8 mouse cellular contexts compared by ENCODE assay signal in genomic region chr11:117522879-117523519, GRCm38 (mm10). TPM values are rescaled to one million over a fixed set of nuclear protein-coding genes. Genes with fewer than 3 reads are reported as not detected.
DNase-seq lines count a peak whose midpoint lies in the region; ATAC-seq and TF ChIP-seq lines count a peak whose summit lies in the region.

No protein-coding gene starts in this region.

- TF ChIP-seq CTCF in heart, adult 2 months (IDR thresholded peaks at IDR 0.05): 0 out of 2 replicates have a peak, but pooled peaks have one; percentile 16
- TF ChIP-seq CTCF in kidney, adult 2 months (conservative IDR thresholded peaks at IDR 0.05; ENCODE audit: insufficient read depth, insufficient read length, low read depth, low read length): no peak
- TF ChIP-seq CTCF in olfactory bulb, adult 2 months (IDR thresholded peaks at IDR 0.05; ENCODE audit: insufficient read depth, low read depth, low read length): no peak

- peaks cover 4% of the 10 kb centered on the region; the same call in 1 of the 2 replicates for H3K9me3 ChIP-seq in embryonic facial prominence, embryonic 14.5 days (ENCODE audit: control insufficient read depth, low read length)

- ATAC-seq in embryonic facial prominence, embryonic 14.5 days (ENCODE audit: low read depth): peak; percentile 77
- no peak for ATAC-seq in activated CD4-positive, CD25-positive, alpha-beta regulatory T cell, adult 4 months

- no peak overlapping the region for H3K4me3 ChIP-seq in embryonic facial prominence, embryonic 14.5 days (ENCODE audit: low read depth, low read length)
- no peak overlapping the region for H3K4me3 ChIP-seq in heart, adult 2 months
- no peak overlapping the region for H3K4me3 ChIP-seq in kidney, adult 2 months (ENCODE audit: insufficient read depth, low read depth, low read length)
- no peak overlapping the region for H3K4me3 ChIP-seq in olfactory bulb, adult 2 months (ENCODE audit: insufficient read depth, low read depth, low read length)

- 34% methylated on average over 9 of the region's 16 CpGs for WGBS in embryonic facial prominence, embryonic 14.5 days
- 37% methylated on average over 16 of the region's 16 CpGs for WGBS in heart, adult 2 months
- 31% methylated on average over 16 of the region's 16 CpGs for WGBS in kidney, adult 2 months
- 21% methylated on average over 16 of the region's 16 CpGs for WGBS in olfactory bulb, adult 2 months

- H3K9ac ChIP-seq in embryonic facial prominence, embryonic 14.5 days (ENCODE audit: low read depth, low read length): peak overlapping the region; percentile 35; the same call in 1 of the 2 replicates
- peak overlapping the region; percentile 50 for H3K9ac ChIP-seq in heart, adult 2 months (ENCODE audit: low read depth, low read length)

- TF ChIP-seq EP300 in heart, adult 2 months (IDR thresholded peaks at IDR 0.05; ENCODE audit: insufficient read depth, low read depth, low read length): peak; percentile 64; the same call in 1 of the 2 replicates

- no peaks in the 10 kb centered on the region for H3K79me2 ChIP-seq in heart, adult 2 months (replicated peaks; ENCODE audit: control insufficient read depth, insufficient read depth, low read length)

- intact Hi-C loops in heart, adult 2 months (cut with DNase I): no loop called here
- intact Hi-C loops in left cerebral cortex, postnatal 4 days (cut with DNase I): no loop called here

- TF ChIP-seq POLR2A in heart, adult 2 months (IDR thresholded peaks at IDR 0.05; ENCODE audit: insufficient read depth, low read depth, low read length): 0 out of 2 replicates have a peak, but pooled peaks have one; percentile 37
- TF ChIP-seq POLR2A in kidney, adult 2 months (IDR thresholded peaks at IDR 0.05; ENCODE audit: low read depth, low read length): no peak
- no peak for TF ChIP-seq POLR2A in olfactory bulb, adult 2 months (IDR thresholded peaks at IDR 0.05; ENCODE audit: insufficient read depth, low read depth, low read length)

- peak overlapping the region; percentile 81 for H3K27ac ChIP-seq in embryonic facial prominence, embryonic 14.5 days (replicated peaks; ENCODE audit: low read depth, low read length)
- peak overlapping the region; percentile 89 for H3K27ac ChIP-seq in heart, adult 2 months
- peak overlapping the region; percentile 62 for H3K27ac ChIP-seq in kidney, adult 2 months (ENCODE audit: insufficient read depth, low read depth, low read length)
- H3K27ac ChIP-seq in olfactory bulb, adult 2 months (ENCODE audit: insufficient read depth, low read depth, low read length): peak overlapping the region; percentile 87

- DNase-seq in cerebellum, adult 9-11 months: peak; percentile 50
- DNase-seq in cerebellum, adult 9-10 months: no peak
- DNase-seq in embryonic facial prominence, embryonic 14.5 days (ENCODE audit: low spot score): peak; percentile 83
- peak; percentile 73 to 81 for DNase-seq in heart, adult 2 months
- DNase-seq in kidney, adult 2 months: peak; percentile 82
- DNase-seq in left cerebral cortex, postnatal 4 days: peak; percentile 89

- no peaks in the 10 kb centered on the region for H3K36me3 ChIP-seq in embryonic facial prominence, embryonic 14.5 days (ENCODE audit: control insufficient read depth, insufficient read depth, low read length)
- no peaks in the 10 kb centered on the region for H3K36me3 ChIP-seq in heart, adult 2 months (ENCODE audit: control insufficient read depth, insufficient read depth, low read length)
- no peaks in the 10 kb centered on the region for H3K36me3 ChIP-seq in kidney, adult 2 months (ENCODE audit: control insufficient read depth, insufficient read depth, low read length)

- H3K27me3 ChIP-seq in embryonic facial prominence, embryonic 14.5 days (replicated peaks; ENCODE audit: control insufficient read depth, insufficient read depth, low read length): no peaks in the 10 kb centered on the region
- no peaks in the 10 kb centered on the region for H3K27me3 ChIP-seq in heart, adult 2 months (ENCODE audit: control insufficient read depth, insufficient read depth, low read length)
- no peaks in the 10 kb centered on the region for H3K27me3 ChIP-seq in kidney, adult 2 months (replicated peaks; ENCODE audit: control insufficient read depth, insufficient read depth, low read length)

- peaks cover 25% of the 10 kb centered on the region for H3K4me1 ChIP-seq in embryonic facial prominence, embryonic 14.5 days (ENCODE audit: control insufficient read depth, insufficient read depth, low read length)
- peaks cover 9% of the 10 kb centered on the region for H3K4me1 ChIP-seq in heart, adult 2 months (ENCODE audit: control insufficient read depth, insufficient read depth, low read length)
- peaks cover 3% of the 10 kb centered on the region; the same call in 1 of the 2 replicates for H3K4me1 ChIP-seq in kidney, adult 2 months (ENCODE audit: control insufficient read depth, insufficient read depth, low read length)
- H3K4me1 ChIP-seq in olfactory bulb, adult 2 months (ENCODE audit: control insufficient read depth, insufficient read depth, low read length): peaks cover 36% of the 10 kb centered on the region

- H3K4me2 ChIP-seq in embryonic facial prominence, embryonic 14.5 days (ENCODE audit: low read depth, low read length): peak overlapping the region; percentile 16; the same call in 1 of the 2 replicates

RNA-seq across cellular contexts. Expression of gene Gm11733, which starts 38.8 kb away (rescaled TPM):
- polyA plus RNA-seq in embryonic facial prominence, embryonic 14.5 days (2014; fragmentation: Nextera tagmentation; extraction: Ambion mirVana): 0.08 and 0.10 TPM in 2 replicates
- not detected for total RNA-seq in heart, adult 2 months (2021)
- polyA plus RNA-seq in heart, adult 2 months (2012; rRNA removed): 0.10 and 0.15 TPM in 2 replicates
- polyA plus RNA-seq in kidney, adult 2 months (2012; rRNA removed): 0.05 TPM in 1 of 2 replicates, not detected in the other
- not detected for total RNA-seq in left cerebral cortex, postnatal 4 days (2021)
- polyA plus RNA-seq in olfactory bulb, adult 2 months (2012; ENCODE audit: insufficient read depth, insufficient read length, low replicate concordance, missing spikeins): not detected in 2 replicates
- polyA plus RNA-seq in activated CD4-positive, CD25-positive, alpha-beta regulatory T cell, adult 4 months (2017; shearing (Covaris generic)): under 1 TPM in 1 of 2 experiments, not detected in 1; 0.19 TPM
